Mouse (Mus musculus): ENCODE data around the gene BC067074.
A peak's percentile ranks its signal among the peaks of the same experiment; 100 is the strongest.
"Not testable (repeated sequence)": the region's sequence is repeated elsewhere in the genome, so short reads cannot be mapped to it uniquely, and the experiment has no call there.

The BC067074 gene

DNA sequence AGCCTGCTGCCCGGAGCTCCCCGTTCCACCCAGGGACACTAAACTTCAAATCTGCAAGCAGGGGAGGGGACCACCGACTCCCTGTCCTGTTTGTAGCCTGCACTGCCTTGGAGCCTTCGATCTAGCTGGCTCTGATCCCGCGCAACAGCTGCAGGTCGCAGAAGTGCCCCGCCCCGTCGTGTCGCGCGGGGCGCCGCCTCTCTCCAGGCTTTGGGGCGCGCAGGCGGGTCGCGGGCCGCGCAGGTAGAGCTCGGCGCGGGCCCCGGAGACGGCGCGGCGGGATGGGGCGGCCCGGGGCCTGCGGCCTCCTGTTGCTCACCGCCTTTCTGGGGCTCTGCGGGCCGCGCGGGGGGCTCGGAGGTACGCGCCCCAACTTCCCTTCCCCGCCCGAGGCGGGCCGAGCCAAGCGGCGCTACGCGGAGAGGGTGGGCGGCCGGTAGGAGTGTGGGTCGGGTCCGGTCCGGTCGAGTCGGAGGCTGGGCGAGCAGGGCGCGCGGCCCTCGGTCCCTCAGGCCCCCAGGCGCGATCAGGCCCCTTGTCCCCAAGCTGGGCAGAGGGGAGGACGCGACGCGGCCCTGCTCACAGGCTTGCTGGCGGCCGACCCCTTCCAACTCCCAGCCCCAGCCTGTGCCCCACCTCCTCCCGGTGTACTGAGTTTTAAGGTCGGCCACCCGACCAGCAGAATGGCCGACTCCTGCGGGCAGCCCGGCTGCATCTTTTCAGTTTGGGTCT lies at the start of gene BC067074:
Gene BC067074 (plus strand): TSS at position 185 of the 732 bp plus-strand sequence.
- DNase-seq, result no peak

DNA sequence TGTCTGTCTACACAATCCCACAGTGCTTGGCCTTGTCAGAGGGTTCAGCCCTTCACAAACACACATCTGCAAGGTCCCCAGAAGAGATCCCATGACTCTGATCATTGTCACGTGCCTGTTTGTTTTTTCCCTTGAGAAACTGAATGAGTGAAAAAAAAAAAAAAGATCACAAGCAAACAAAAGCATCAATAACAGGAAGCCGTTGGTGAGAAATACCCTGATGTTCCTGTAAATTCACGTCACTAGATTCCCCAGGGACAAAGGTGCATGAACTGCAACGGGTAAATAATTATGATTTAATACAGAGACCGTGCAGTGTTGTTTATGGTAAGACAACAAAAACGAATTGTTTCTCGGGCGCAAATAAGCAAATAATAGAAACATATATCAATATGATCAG lies 47.9 kb upstream of the BC067074 start:
- DNase-seq, result no peak

GRCm38 (mm10) chr13:113252580-113252979 lies 40.4 kb upstream of the BC067074 start:
- DNase-seq, result not testable (repeated sequence)

GRCm38 (mm10) chr13:113256766-113257165 lies 36.2 kb upstream of the BC067074 start:
- no peak for DNase-seq

GRCm38 (mm10) chr13:113257190-113257589 lies 35.8 kb upstream of the BC067074 start:
- no peak for DNase-seq

- no peak for DNase-seq
Measured at GRCm38 (mm10) chr13:113259237-113259636, 33.7 kb upstream of the BC067074 start.

DNA sequence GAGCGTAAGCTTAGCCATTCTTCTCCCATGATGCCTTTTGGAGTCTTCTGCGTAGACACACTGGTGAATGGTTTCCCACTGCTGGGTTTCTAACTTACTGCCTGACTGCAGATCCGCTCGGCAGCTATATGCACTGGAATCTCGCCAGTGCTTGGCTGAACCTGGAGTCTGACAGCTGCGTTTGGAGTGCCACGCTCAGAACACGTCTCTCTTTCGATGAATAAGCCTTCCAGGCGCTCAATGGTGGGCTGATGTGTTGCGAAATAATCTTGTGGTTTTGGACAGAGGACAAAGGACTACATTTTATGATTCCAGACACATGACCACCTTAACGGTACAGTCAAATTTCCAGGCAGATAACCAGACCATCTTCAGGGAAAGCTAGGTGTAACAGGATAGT lies 30.1 kb upstream of the BC067074 start:
- peak in 1 of 2 experiments; percentile 5 for DNase-seq

DNA sequence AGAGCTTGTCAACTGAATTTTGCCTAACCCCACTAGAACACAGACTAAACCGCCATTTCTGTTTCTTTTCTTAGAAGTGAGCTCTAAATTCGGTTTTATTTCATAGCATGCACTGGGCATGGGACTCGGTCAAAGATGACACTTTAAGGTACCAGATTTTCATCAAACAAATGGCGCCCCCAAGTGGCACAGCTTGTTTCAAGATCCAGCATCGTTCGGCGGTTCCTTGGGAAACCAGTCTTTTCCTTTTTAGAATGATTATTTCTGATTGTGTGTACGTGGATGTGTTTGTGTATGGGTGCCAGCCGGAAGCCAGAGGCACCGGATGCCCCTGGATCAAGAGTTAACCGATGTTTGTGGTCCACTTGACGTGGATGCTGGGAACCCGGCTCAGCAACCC lies 27.7 kb upstream of the BC067074 start:
- DNase-seq, result peak; percentile 10 to 18

GRCm38 (mm10) chr13:113266495-113266951 lies 26.4 kb upstream of the BC067074 start:
- peak; percentile 64 to 76 for DNase-seq

GRCm38 (mm10) chr13:113267204-113267603 lies 25.8 kb upstream of the BC067074 start:
- DNase-seq, result no peak

- peak; percentile 70 to 78 for DNase-seq
Measured at GRCm38 (mm10) chr13:113269777-113270776, 22.9 kb upstream of the BC067074 start.

GRCm38 (mm10) chr13:113271189-113271588 lies 21.8 kb upstream of the BC067074 start:
- no peak for DNase-seq

GRCm38 (mm10) chr13:113287141-113287540 lies 5.8 kb upstream of the BC067074 start:
- no peak for DNase-seq

GRCm38 (mm10) chr13:113288210-113289197 lies 4.5 kb upstream of the BC067074 start:
- no peak for DNase-seq

DNA sequence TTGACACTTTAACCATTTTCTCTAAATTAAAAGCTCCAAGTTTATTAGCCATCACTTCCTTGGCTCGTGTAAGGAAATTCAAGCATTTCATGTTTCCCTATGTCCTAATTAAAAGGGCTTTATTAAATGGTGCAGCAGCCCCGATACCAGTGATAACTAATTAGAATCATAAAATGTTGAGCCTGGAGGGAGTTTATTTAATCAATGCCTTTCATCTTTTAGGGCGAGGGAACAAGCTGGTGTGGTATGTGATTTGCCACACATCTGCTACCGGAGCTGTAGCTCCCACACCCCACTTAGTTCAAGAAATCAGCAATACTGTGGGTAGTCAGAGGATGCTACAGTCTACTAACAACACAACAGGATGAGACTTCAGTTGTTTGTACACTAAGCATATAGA lies 3.2 kb upstream of the BC067074 start:
- no peak for DNase-seq

DNA sequence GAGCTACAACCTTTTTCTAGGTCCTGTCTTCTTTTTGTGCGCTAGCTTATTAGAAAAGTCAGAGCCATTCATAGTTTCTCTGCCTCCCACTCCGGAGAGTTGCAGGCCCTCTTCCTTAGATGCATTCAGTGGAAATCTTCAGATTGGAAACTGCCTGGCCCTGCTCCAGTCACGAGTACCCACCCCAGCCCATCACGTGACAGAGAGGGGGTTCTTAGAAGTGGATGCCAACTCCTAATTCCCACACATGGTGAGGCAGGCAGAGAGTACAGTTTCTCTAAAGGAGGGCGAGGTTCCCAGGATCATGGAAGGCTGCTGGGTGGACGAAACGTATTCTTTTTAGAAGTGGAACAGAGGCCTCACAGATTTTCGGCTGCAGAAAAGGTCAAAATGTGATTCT lies 958 bp upstream of the BC067074 start:
- no peak for DNase-seq

DNA sequence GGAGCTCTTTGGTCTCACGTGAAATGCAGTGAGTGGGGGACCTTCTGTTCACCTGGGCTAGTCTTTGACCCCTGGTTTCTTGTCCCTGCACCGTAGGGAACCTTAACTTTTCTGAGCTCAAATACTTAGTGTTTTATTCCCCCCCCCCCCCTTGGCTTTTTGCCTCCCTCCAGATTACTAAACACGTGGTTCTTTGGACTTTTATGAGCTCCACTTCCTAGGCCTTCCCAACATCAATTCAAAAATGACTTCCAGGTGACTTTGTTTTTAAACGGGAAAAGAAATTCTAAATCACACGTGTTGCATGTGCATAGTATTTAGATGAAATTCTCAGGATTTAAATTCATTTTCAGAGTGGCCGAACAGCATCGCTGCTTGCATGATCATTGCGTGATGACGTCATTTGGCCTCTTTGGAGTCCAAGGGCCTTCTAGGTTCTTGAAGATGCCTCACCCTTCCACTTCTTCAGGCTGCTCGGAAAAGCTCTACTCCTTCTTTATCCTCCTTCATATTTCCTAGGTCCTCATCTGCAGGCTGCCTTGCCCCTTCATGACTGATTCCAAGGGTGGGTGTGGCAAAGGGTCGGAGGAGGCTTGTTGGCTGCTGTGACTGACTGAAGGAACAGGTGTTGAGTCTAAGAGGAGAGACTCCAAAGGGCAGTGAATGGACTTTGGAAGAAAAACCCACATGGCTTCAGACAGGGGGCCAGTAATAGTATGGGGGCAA lies 911 bp downstream of the BC067074 start:
- DNase-seq, result no peak

GRCm38 (mm10) chr13:113295817-113296485 lies 3.0 kb downstream of the BC067074 start:
- DNase-seq, result no peak

GRCm38 (mm10) chr13:113306581-113306980 lies 13.6 kb downstream of the BC067074 start:
- no peak for DNase-seq

GRCm38 (mm10) chr13:113319588-113319987 lies 26.6 kb downstream of the BC067074 start:
- DNase-seq, result no peak

- peak; percentile 10 to 33 for DNase-seq
Measured at GRCm38 (mm10) chr13:113321972-113322371, 29.0 kb downstream of the BC067074 start.
